Mouse (Mus musculus) hindbrain, embryonic 12.5 days (tissue): ENCODE measurements around the gene Rerg. TPM values are rescaled to one million over a fixed set of nuclear protein-coding genes. Genes with fewer than 3 reads are reported as not detected.

ENCODE experiments used
- ATAC-seq: fragments of 200-750 bp; cut with Nextera tagmentation; 2 replicates; pipeline ENCODE4 v1.8.0; 2017; ENCODE audit warnings: moderate TSS enrichment; ENCODE audit not compliant: low FRiP score
- H3K27ac ChIP-seq: fragments of 300-500 bp; sonication (generic); 2 replicates; pipeline ENCODE4 v1.5.1; 2016; ENCODE audit warnings: mild to moderate bottlenecking
- H3K27me3 ChIP-seq: fragments of 300-500 bp; sonication (generic); 2 replicates; pipeline ENCODE4 v1.6.1; 2016; ENCODE audit warnings: mild to moderate bottlenecking
- H3K36me3 ChIP-seq: fragments of 300-500 bp; sonication (generic); 2 replicates; pipeline ENCODE4 v1.6.1; 2016; ENCODE audit warnings: mild to moderate bottlenecking
- H3K4me1 ChIP-seq: fragments of 300-500 bp; sonication (generic); 2 replicates; pipeline ENCODE4 v1.6.1; 2016
- H3K4me2 ChIP-seq: fragments of 300-500 bp; sonication (generic); replicated peaks from 2 replicates; pipeline ENCODE4 v1.6.1; 2016; ENCODE audit warnings: mild to moderate bottlenecking
- H3K4me3 ChIP-seq: fragments of 300-500 bp; sonication (generic); 2 replicates; pipeline ENCODE4 v1.5.1; 2016; ENCODE audit warnings: mild to moderate bottlenecking
- H3K9ac ChIP-seq: fragments of 300-500 bp; sonication (generic); 2 replicates; pipeline ENCODE4 v1.6.1; 2016; ENCODE audit warnings: mild to moderate bottlenecking, moderate library complexity
- H3K9me3 ChIP-seq: fragments of 300-500 bp; sonication (generic); replicated peaks from 2 replicates; pipeline ENCODE4 v1.6.1; 2016; ENCODE audit warnings: mild to moderate bottlenecking
- WGBS: fragments of 180-500 bp; shearing (Covaris S2); methylation state at CpG from one replicate; pipeline ENCODE4 v1.1.7; 2016; 5-methylcytosine and 5-hydroxymethylcytosine counted together
- polyA plus RNA-seq: library from polyadenylated mRNA; unstranded; fragments of >200 nt; fragmentation: Nextera tagmentation; extraction: Ambion mirVana; gene quantifications from 2 replicates; pipeline ENCODE4 v1.2.1, GENCODE M21; 2016

Rerg gene
- polyA plus RNA-seq, 1 experiment from 2014 or later, result 3.0 TPM

- Histone ChIP-seq H3K9me3 (no peaks in the 10 kb centered on the region), H3K27ac (no peak overlapping the region), H3K9ac (no peak overlapping the region), H3K27me3 (no peaks in the 10 kb centered on the region), H3K4me1 (no peaks in the 10 kb centered on the region), H3K36me3 (no peaks in the 10 kb centered on the region), H3K4me3 (no peak overlapping the region), H3K4me2 (no peak overlapping the region)
- 73% methylated on average over 6 of the region's 6 CpGs for WGBS
- ATAC-seq, result no peak
Measured at GRCm38 (mm10) chr6:137088469-137088868, 81.8 kb downstream of the Rerg start.

GRCm38 (mm10) chr6:137087956-137088355 is 82.3 kb downstream of the Rerg start:
- Histone ChIP-seq H3K9me3 (no peaks in the 10 kb centered on the region), H3K36me3 (no peaks in the 10 kb centered on the region), H3K27ac (no peak overlapping the region), H3K4me3 (no peak overlapping the region), H3K27me3 (no peaks in the 10 kb centered on the region), H3K4me2 (no peak overlapping the region), H3K9ac (no peak overlapping the region), H3K4me1 (no peaks in the 10 kb centered on the region)
- WGBS, result 84% methylated on average over 5 of the region's 5 CpGs
- ATAC-seq, result no peak

GRCm38 (mm10) chr6:137087470-137087869 is 82.8 kb downstream of the Rerg start:
- Histone ChIP-seq H3K4me1 (no peaks in the 10 kb centered on the region), H3K36me3 (no peaks in the 10 kb centered on the region), H3K4me3 (no peak overlapping the region), H3K4me2 (no peak overlapping the region), H3K27me3 (no peaks in the 10 kb centered on the region), H3K9me3 (no peaks in the 10 kb centered on the region), H3K27ac (no peak overlapping the region), H3K9ac (no peak overlapping the region)
- 92% methylated on average over 3 of the region's 3 CpGs for WGBS
- ATAC-seq, result no peak

GRCm38 (mm10) chr6:137079701-137080100 is 90.6 kb downstream of the Rerg start:
- Histone ChIP-seq H3K4me2 (no peak overlapping the region), H3K9ac (no peak overlapping the region), H3K9me3 (no peaks in the 10 kb centered on the region), H3K36me3 (no peaks in the 10 kb centered on the region), H3K27ac (no peak overlapping the region), H3K27me3 (no peaks in the 10 kb centered on the region), H3K4me1 (no peaks in the 10 kb centered on the region), H3K4me3 (no peak overlapping the region)
- WGBS, result 79% methylated on average over 6 of the region's 6 CpGs
- no peak for ATAC-seq

GRCm38 (mm10) chr6:137076731-137077130 is 93.6 kb downstream of the Rerg start:
- whole genome bisulfite sequencing, result 94% methylated on average over 13 of the region's 13 CpGs
- no peak overlapping the region for H3K4me2 ChIP-seq
- ATAC-seq, result no peak
- H3K27me3 ChIP-seq, result no peaks in the 10 kb centered on the region
- H3K9me3 ChIP-seq, result no peaks in the 10 kb centered on the region
- H3K36me3 ChIP-seq, result no peaks in the 10 kb centered on the region
- H3K4me1 ChIP-seq, result no peaks in the 10 kb centered on the region
- no peak overlapping the region for H3K27ac ChIP-seq
- no peak overlapping the region for H3K9ac ChIP-seq
- H3K4me3 ChIP-seq, result no peak overlapping the region

- 92% methylated on average over 6 of the region's 6 CpGs for WGBS
- no peak overlapping the region for H3K4me3 ChIP-seq
- no peak overlapping the region for H3K27ac ChIP-seq
- H3K27me3 ChIP-seq, result no peaks in the 10 kb centered on the region
- no peak overlapping the region for H3K4me2 ChIP-seq
- H3K9me3 ChIP-seq, result no peaks in the 10 kb centered on the region
- H3K9ac ChIP-seq, result no peak overlapping the region
- ATAC-seq, result no peak
- no peaks in the 10 kb centered on the region for H3K4me1 ChIP-seq
- H3K36me3 ChIP-seq, result no peaks in the 10 kb centered on the region
Measured at GRCm38 (mm10) chr6:137076225-137076624, 94.1 kb downstream of the Rerg start.

GRCm38 (mm10) chr6:137072256-137072655 is 98.0 kb downstream of the Rerg start:
- Histone ChIP-seq H3K27me3 (no peaks in the 10 kb centered on the region; the same call in 1 of the 2 replicates), H3K9ac (no peak overlapping the region), H3K9me3 (no peaks in the 10 kb centered on the region), H3K4me2 (no peak overlapping the region), H3K27ac (no peak overlapping the region), H3K4me3 (no peak overlapping the region), H3K4me1 (no peaks in the 10 kb centered on the region), H3K36me3 (no peaks in the 10 kb centered on the region)
- WGBS, result 54% methylated on average over 8 of the region's 8 CpGs
- ATAC-seq, result no peak

- Histone ChIP-seq H3K9ac (no peak overlapping the region), H3K9me3 (no peaks in the 10 kb centered on the region), H3K27me3 (no peaks in the 10 kb centered on the region; the same call in 1 of the 2 replicates), H3K4me3 (no peak overlapping the region), H3K36me3 (no peaks in the 10 kb centered on the region), H3K4me1 (no peaks in the 10 kb centered on the region), H3K27ac (no peak overlapping the region), H3K4me2 (no peak overlapping the region)
- no peak for ATAC-seq
- WGBS, result 92% methylated on average over 9 of the region's 9 CpGs
Measured at GRCm38 (mm10) chr6:137071466-137071865, 98.8 kb downstream of the Rerg start.

GRCm38 (mm10) chr6:137065506-137065905 is 104.8 kb downstream of the Rerg start:
- H3K36me3 ChIP-seq, result no peaks in the 10 kb centered on the region
- no peaks in the 10 kb centered on the region for H3K9me3 ChIP-seq
- no peak overlapping the region for H3K4me3 ChIP-seq
- 87% methylated on average over 7 of the region's 7 CpGs for WGBS
- H3K27me3 ChIP-seq, result no peaks in the 10 kb centered on the region
- H3K9ac ChIP-seq, result no peak overlapping the region
- H3K4me1 ChIP-seq, result peaks cover 11% of the 10 kb centered on the region
- ATAC-seq, result no peak
- no peak overlapping the region for H3K4me2 ChIP-seq
- H3K27ac ChIP-seq, result no peak overlapping the region

- WGBS, result 82% methylated on average over 14 of the region's 14 CpGs
Measured at GRCm38 (mm10) chr6:137064786-137065185, 105.5 kb downstream of the Rerg start.

GRCm38 (mm10) chr6:137063239-137063940 is 106.9 kb downstream of the Rerg start:
- H3K36me3 ChIP-seq, result no peaks in the 10 kb centered on the region
- H3K9me3 ChIP-seq, result no peaks in the 10 kb centered on the region
- no peak overlapping the region for H3K4me3 ChIP-seq
- peak; percentile 62; the same call in 1 of the 2 replicates for ATAC-seq
- no peak overlapping the region for H3K9ac ChIP-seq
- H3K4me2 ChIP-seq, result no peak overlapping the region
- H3K27ac ChIP-seq, result peak overlapping the region; percentile 9; the same call in 1 of the 2 replicates
- WGBS, result 66% methylated on average over 10 of the region's 10 CpGs
- no peaks in the 10 kb centered on the region for H3K27me3 ChIP-seq
- peaks cover 15% of the 10 kb centered on the region for H3K4me1 ChIP-seq

More at GRCm38 (mm10) chr6:137064786-137065185, 105.5 kb downstream of the Rerg start:
- ATAC-seq, result no peak
- Histone ChIP-seq H3K4me2 (no peak overlapping the region), H3K27ac (0 out of 2 replicates have a peak overlapping the region, but pooled peaks have one; percentile 13), H3K27me3 (no peaks in the 10 kb centered on the region), H3K4me3 (no peak overlapping the region), H3K9ac (no peak overlapping the region), H3K4me1 (peaks cover 15% of the 10 kb centered on the region), H3K9me3 (no peaks in the 10 kb centered on the region), H3K36me3 (no peaks in the 10 kb centered on the region)

- no peak for ATAC-seq
- no peak overlapping the region for H3K4me3 ChIP-seq
- no peaks in the 10 kb centered on the region for H3K9me3 ChIP-seq
- H3K27me3 ChIP-seq, result no peaks in the 10 kb centered on the region
- WGBS, result 87% methylated on average over 18 of the region's 18 CpGs
- H3K4me1 ChIP-seq, result peaks cover 15% of the 10 kb centered on the region
- no peak overlapping the region for H3K9ac ChIP-seq
- no peaks in the 10 kb centered on the region for H3K36me3 ChIP-seq
- no peak overlapping the region for H3K27ac ChIP-seq
- H3K4me2 ChIP-seq, result no peak overlapping the region
Measured at GRCm38 (mm10) chr6:137061880-137062531, 108.3 kb downstream of the Rerg start.

GRCm38 (mm10) chr6:137060595-137060994 is 109.7 kb downstream of the Rerg start:
- no peak overlapping the region for H3K27ac ChIP-seq
- no peak overlapping the region for H3K9ac ChIP-seq

More at GRCm38 (mm10) chr6:137060595-137060994, 109.7 kb downstream of the Rerg start:
- peak; percentile 67 for ATAC-seq
- H3K4me1 ChIP-seq, result peaks cover 15% of the 10 kb centered on the region
- no peak overlapping the region for H3K4me3 ChIP-seq
- no peaks in the 10 kb centered on the region for H3K9me3 ChIP-seq
- no peak overlapping the region for H3K4me2 ChIP-seq
- H3K27me3 ChIP-seq, result no peaks in the 10 kb centered on the region
- H3K36me3 ChIP-seq, result no peaks in the 10 kb centered on the region
- 52% methylated on average over 5 of the region's 5 CpGs for WGBS
